Mouse (Mus musculus): ENCODE results near the gene Nrd1.

The Nrd1 gene

DNA sequence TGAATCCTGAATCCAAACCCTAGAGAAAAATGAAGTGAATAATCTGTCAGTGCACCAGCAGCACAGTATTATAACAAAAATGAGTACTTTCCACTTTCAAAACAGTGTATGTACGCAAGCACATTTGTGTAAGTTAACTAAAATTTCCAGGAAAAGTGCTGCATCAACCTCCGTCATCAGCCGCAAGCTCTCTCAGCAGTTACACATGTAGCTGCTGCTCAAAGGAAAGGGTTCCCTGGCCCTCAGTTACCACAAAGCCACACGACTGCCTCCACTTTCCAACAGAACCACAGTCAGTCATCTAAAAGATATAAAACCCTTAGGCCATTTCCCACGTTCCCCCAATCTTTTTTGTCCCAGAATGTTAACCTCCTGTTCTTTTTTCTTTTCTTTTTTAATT, 102.1 kb downstream of the Nrd1 start:
- no peak for DNase-seq

- DNase-seq: no peak
Measured at GRCm38 (mm10) chr4:109103145-109103883, 102.9 kb downstream of the Nrd1 start.

DNA sequence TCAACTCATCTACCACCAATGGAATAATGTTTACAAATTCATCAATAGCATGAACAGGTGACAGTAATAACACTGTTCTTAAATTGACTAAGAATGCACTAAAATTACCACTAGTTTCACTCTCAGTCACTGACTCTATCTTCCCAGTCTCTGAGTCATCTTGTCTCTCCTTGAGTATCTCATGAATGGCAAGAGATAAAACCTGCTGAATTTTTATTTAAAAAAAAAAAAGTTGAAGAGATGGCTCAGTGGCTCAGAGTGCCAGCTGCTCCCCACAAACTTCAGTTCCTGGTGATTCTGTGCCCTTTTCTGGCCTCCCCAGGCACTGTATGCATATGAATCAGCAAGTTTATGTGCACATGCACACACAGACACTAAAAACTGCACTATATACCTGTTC, 104.8 kb downstream of the Nrd1 start:
- no peak for DNase-seq

- no peak for DNase-seq
Measured at GRCm38 (mm10) chr4:109106034-109106433, 105.6 kb downstream of the Nrd1 start.

GRCm38 (mm10) chr4:109106594-109106993, 106.1 kb downstream of the Nrd1 start:
- no peak for DNase-seq

DNA sequence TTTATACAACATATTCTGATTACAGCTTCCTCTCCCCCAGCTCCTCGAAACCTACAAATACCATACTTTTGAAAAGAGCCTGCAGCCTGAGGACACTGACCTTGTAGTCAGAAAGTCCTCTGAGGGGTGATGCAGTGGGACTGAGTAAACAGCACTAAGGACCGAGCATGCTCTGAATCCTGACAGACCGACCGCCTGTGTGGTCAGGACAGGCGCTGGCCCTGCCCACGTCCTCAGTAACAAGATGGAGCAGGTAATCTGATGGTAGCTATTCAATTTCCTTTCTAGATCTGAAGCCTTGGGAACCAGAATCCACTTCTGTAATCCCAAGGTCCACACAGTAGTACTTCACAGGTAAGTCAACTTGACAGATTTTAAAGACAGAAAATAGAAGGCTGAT, 108.6 kb downstream of the Nrd1 start:
- DNase-seq: no peak

GRCm38 (mm10) chr4:109109686-109110085, 109.2 kb downstream of the Nrd1 start:
- no peak for DNase-seq

DNA sequence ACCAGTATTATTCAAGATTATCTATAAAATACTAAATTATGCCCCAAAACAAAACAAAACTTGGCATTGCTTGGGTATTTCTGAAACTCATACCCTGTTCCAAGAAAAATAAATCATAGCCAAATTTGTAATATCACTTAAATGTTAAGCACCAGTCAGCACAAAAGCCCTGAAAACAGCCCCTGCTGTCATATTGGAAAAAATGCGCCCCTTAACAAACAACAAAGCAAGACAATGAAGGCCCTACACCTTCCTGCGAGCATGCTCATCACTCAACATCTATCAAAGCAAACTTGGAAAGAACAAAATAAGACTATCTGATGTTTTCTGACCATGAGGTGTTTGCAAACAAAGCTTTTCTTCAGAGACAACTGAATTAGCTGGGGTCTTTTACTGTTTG, 110.5 kb downstream of the Nrd1 start:
- no peak for DNase-seq
